Mouse (Mus musculus) forebrain, embryonic 14.5 days (tissue): ENCODE results near the gene Axin1. TPM values are rescaled to one million over a fixed set of nuclear protein-coding genes. Genes with fewer than 3 reads are reported as not detected.
"Not testable (repeated sequence)": the region's sequence is repeated elsewhere in the genome, so short reads cannot be mapped to it uniquely, and the experiment has no call there.

Experiments used
- ATAC-seq: fragments of 200-750 bp; cut with Nextera tagmentation; 2 replicates; pipeline ENCODE4 v1.8.0; 2017; ENCODE audit warnings: mild to moderate bottlenecking, moderate library complexity
- DNase-seq: peaks from one replicate; pipeline ENCODE4 v3.0.0-alpha.2; 2015; ENCODE audit warnings: low spot score
- H3K27ac ChIP-seq: fragments of 300-500 bp; sonication (generic); 2 replicates; pipeline ENCODE4 v1.5.1; 2014; ENCODE audit warnings: low read depth, mild to moderate bottlenecking, control low read depth, low read length, moderate library complexity
- H3K27me3 ChIP-seq: fragments of 300-500 bp; sonication (generic); replicated peaks from 2 replicates; pipeline ENCODE4 v1.6.1; 2014; ENCODE audit warnings: low read length, control low read depth, mixed read lengths; ENCODE audit not compliant: control insufficient read depth, insufficient read depth
- H3K36me3 ChIP-seq: fragments of 300-500 bp; sonication (generic); 2 replicates; pipeline ENCODE4 v1.6.1; 2014; ENCODE audit warnings: low read length, control low read depth; ENCODE audit not compliant: control insufficient read depth, insufficient read depth
- H3K4me1 ChIP-seq: fragments of 300-500 bp; sonication (generic); 2 replicates; pipeline ENCODE4 v1.6.1; 2014; ENCODE audit warnings: antibody characterized with exemption, low read length, control low read depth; ENCODE audit not compliant: control insufficient read depth, insufficient read depth
- H3K4me2 ChIP-seq: fragments of 300-500 bp; sonication (generic); 2 replicates; pipeline ENCODE4 v1.6.1; 2014; ENCODE audit warnings: mild to moderate bottlenecking, control low read depth, low read length
- H3K4me3 ChIP-seq: fragments of 300-500 bp; sonication (generic); 2 replicates; pipeline ENCODE4 v1.5.1; 2014; ENCODE audit warnings: low read depth, low read length, control low read depth
- H3K9ac ChIP-seq: fragments of 300-500 bp; sonication (generic); 2 replicates; pipeline ENCODE4 v1.6.1; 2014; ENCODE audit warnings: mild to moderate bottlenecking, low read length, control low read depth, moderate library complexity
- H3K9me3 ChIP-seq: fragments of 300-500 bp; sonication (generic); replicated peaks from 2 replicates; pipeline ENCODE4 v1.6.1; 2016; ENCODE audit warnings: low read length, control low read depth, mixed read lengths; ENCODE audit not compliant: control insufficient read depth
- WGBS: fragments of 180-500 bp; shearing (Covaris S2); extraction: QIAGEN DNeasy Blood & Tissue Kit; methylation state at CpG from one replicate; pipeline ENCODE4 v1.1.7; 2014; 5-methylcytosine and 5-hydroxymethylcytosine counted together
- polyA plus RNA-seq: library from polyadenylated mRNA; unstranded; fragments of >200 nt; fragmentation: Nextera tagmentation; extraction: Ambion mirVana; gene quantifications from 2 replicates; pipeline ENCODE4 v1.2.1, GENCODE M21; 2014

Gene Axin1
- polyA plus RNA-seq: 10.3 and 11.0 TPM in 2 replicates

- H3K9me3 ChIP-seq: no peaks in the 10 kb centered on the region
- H3K27me3 ChIP-seq: no peaks in the 10 kb centered on the region
- under 1% methylated on average over 42 of the region's 42 CpGs for WGBS
- H3K36me3 ChIP-seq: peaks cover 9% of the 10 kb centered on the region
- H3K9ac ChIP-seq: peak within 1 kb of the TSS; percentile 93
- H3K4me3 ChIP-seq: peak within 1 kb of the TSS; percentile 86
- H3K4me1 ChIP-seq: peaks cover 14% of the 10 kb centered on the region
- ATAC-seq (peak; percentile 97), DNase-seq (peak; percentile 98)
- H3K4me2 ChIP-seq: peak within 1 kb of the TSS; percentile 75
- H3K27ac ChIP-seq: peak within 1 kb of the TSS; percentile 96
These were observed at the start of gene Axin1 for GRCm38 (mm10) chr17:26138239-26138836. Gene Axin1, plus strand, starts transcription at chr17:26138688.

- Histone ChIP-seq H3K9me3 (no peaks in the 10 kb centered on the region), H3K9ac (peak within 1 kb of the TSS; percentile 77), H3K4me1 (peaks cover 7% of the 10 kb centered on the region; the same call in 1 of the 2 replicates), H3K4me2 (peak within 1 kb of the TSS; percentile 84), H3K27ac (peak within 1 kb of the TSS; percentile 76), H3K36me3 (no peaks in the 10 kb centered on the region), H3K27me3 (no peaks in the 10 kb centered on the region), H3K4me3 (peak within 1 kb of the TSS; percentile 50)
- 3% methylated on average over 28 of the region's 32 CpGs for WGBS
- DNase-seq (peak; percentile 96), ATAC-seq (peak; percentile 85)
These were observed 48.4 kb upstream of the Axin1 start, which contains the start of gene Decr2 for GRCm38 (mm10) chr17:26089905-26090632. Gene Decr2, minus strand, starts transcription at chr17:26090337.

- no peak for DNase-seq
These were observed 43.9 kb upstream of the Axin1 start for GRCm38 (mm10) chr17:26094531-26095110.

GRCm38 (mm10) chr17:26095121-26095740 lies 43.3 kb upstream of the Axin1 start, which contains the start of gene Nme4:
Gene Nme4, minus strand, starts transcription at chr17:26095602.
- WGBS: 3% methylated on average over 47 of the region's 47 CpGs
- Histone ChIP-seq H3K27ac (peak within 1 kb of the TSS; percentile 49), H3K9me3 (no peaks in the 10 kb centered on the region), H3K36me3 (no peaks in the 10 kb centered on the region), H3K9ac (peak within 1 kb of the TSS; percentile 87), H3K27me3 (no peaks in the 10 kb centered on the region), H3K4me3 (peak within 1 kb of the TSS; percentile 52), H3K4me1 (peaks cover 4% of the 10 kb centered on the region; the same call in 1 of the 2 replicates), H3K4me2 (peak within 1 kb of the TSS; percentile 81)
- peak; percentile 87 for ATAC-seq
- DNase-seq: peak; percentile 68

More at GRCm38 (mm10) chr17:26094531-26095110, 43.9 kb upstream of the Axin1 start:
- peak overlapping the region; percentile 81 for H3K4me2 ChIP-seq
- no peaks in the 10 kb centered on the region for H3K36me3 ChIP-seq
- H3K27me3 ChIP-seq: no peaks in the 10 kb centered on the region
- peak overlapping the region; percentile 49; the same call in 1 of the 2 replicates for H3K27ac ChIP-seq
- peak overlapping the region; percentile 87 for H3K9ac ChIP-seq
- WGBS: 27% methylated on average over 9 of the region's 9 CpGs
- peaks cover 7% of the 10 kb centered on the region; the same call in 1 of the 2 replicates for H3K4me1 ChIP-seq
- no peaks in the 10 kb centered on the region for H3K9me3 ChIP-seq
- peak overlapping the region; percentile 52 for H3K4me3 ChIP-seq
- ATAC-seq: 0 out of 2 replicates have a peak, but pooled peaks have one; percentile 1

- WGBS: 91% methylated on average over 7 of the region's 7 CpGs
- H3K36me3 ChIP-seq: no peaks in the 10 kb centered on the region
These were observed 40.0 kb upstream of the Axin1 start for GRCm38 (mm10) chr17:26098461-26098860.

GRCm38 (mm10) chr17:26099316-26099715 lies 39.2 kb upstream of the Axin1 start:
- DNase-seq, H3K9ac ChIP-seq, H3K4me1 ChIP-seq, H3K4me3 ChIP-seq, ATAC-seq, H3K9me3 ChIP-seq, H3K27ac ChIP-seq, H3K36me3 ChIP-seq, H3K27me3 ChIP-seq, H3K4me2 ChIP-seq: not testable (repeated sequence)
- 60% methylated on average over 3 of the region's 3 CpGs for WGBS

More at GRCm38 (mm10) chr17:26098461-26098860, 40.0 kb upstream of the Axin1 start:
- Histone ChIP-seq H3K27ac (no peak overlapping the region), H3K9ac (no peak overlapping the region), H3K9me3 (no peaks in the 10 kb centered on the region), H3K27me3 (no peaks in the 10 kb centered on the region), H3K4me2 (no peak overlapping the region), H3K4me1 (peaks cover 4% of the 10 kb centered on the region; the same call in 1 of the 2 replicates), H3K4me3 (no peak overlapping the region)
- ATAC-seq (no peak), DNase-seq (no peak)

GRCm38 (mm10) chr17:26100166-26100565 lies 38.3 kb upstream of the Axin1 start:
- Histone ChIP-seq H3K9ac (no peak overlapping the region), H3K4me2 (no peak overlapping the region), H3K9me3 (no peaks in the 10 kb centered on the region), H3K27me3 (no peaks in the 10 kb centered on the region), H3K27ac (no peak overlapping the region), H3K4me3 (no peak overlapping the region), H3K4me1 (no peaks in the 10 kb centered on the region), H3K36me3 (no peaks in the 10 kb centered on the region)
- 42% methylated on average over 2 of the region's 2 CpGs for WGBS
- DNase-seq: no peak
- ATAC-seq: no peak

- ATAC-seq (no peak), DNase-seq (no peak)
- Histone ChIP-seq H3K9ac (no peak overlapping the region), H3K4me3 (no peak overlapping the region), H3K27ac (no peak overlapping the region), H3K27me3 (no peaks in the 10 kb centered on the region), H3K4me2 (no peak overlapping the region), H3K4me1 (no peaks in the 10 kb centered on the region), H3K36me3 (no peaks in the 10 kb centered on the region), H3K9me3 (no peaks in the 10 kb centered on the region)
- 28% methylated on average over 4 of the region's 4 CpGs for WGBS
These were observed 37.0 kb upstream of the Axin1 start for GRCm38 (mm10) chr17:26101478-26101877.
